In the genomic region with DNA sequence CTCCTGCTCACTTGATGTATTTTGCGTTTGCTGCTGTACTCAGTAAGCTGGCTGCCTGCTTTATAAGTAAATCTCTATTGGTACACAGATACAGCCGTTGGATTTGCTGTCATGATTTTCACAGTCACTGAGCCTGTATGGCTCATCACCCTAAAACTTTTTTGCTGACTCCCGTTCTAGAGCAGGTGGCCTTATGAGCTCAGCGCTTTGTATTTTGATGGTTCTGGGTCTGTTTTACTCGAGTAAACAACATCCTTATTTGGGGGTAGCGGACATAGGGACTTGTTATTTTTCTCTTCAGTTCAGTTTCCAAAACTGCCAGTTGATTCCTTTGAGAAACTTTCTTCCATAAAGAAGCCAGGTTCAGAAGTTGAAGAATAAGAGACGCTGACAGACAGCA, we compare ENCODE assay signal across 22 mouse cellular contexts. TPM values are rescaled to one million over a fixed set of nuclear protein-coding genes. Genes with fewer than 3 reads are reported as not detected.
"Had no signal": no experiment of that assay in that cellular context is flagged by ENCODE, and none has a peak within 500 bp of the region (broad histone marks: within the 10 kb centered on the region; RNA-seq: fewer than 3 reads in every experiment).

No protein-coding gene starts in this region.

- H3K4me1 ChIP-seq: liver, embryonic 15.5 days; lung, embryonic 15.5 days; megakaryocyte, embryonic 14.5 days; midbrain, embryonic 12.5 days; neural tube, embryonic 12.5 days; stomach, embryonic 15.5 days had no signal

- H3K9ac ChIP-seq: liver, embryonic 15.5 days; liver, postnatal 0 days; lung, embryonic 15.5 days; midbrain, embryonic 12.5 days; neural tube, embryonic 12.5 days; stomach, embryonic 15.5 days had no signal

- H3K36me3 ChIP-seq: liver, embryonic 15.5 days; lung, embryonic 15.5 days; midbrain, embryonic 12.5 days; neural tube, embryonic 12.5 days; stomach, embryonic 15.5 days had no signal

- H3K9me3 ChIP-seq: lung, embryonic 15.5 days; stomach, embryonic 15.5 days had no signal

- H3K4me3 ChIP-seq: liver, embryonic 15.5 days; lung, embryonic 15.5 days; midbrain, embryonic 12.5 days; neural tube, embryonic 12.5 days; stomach, embryonic 15.5 days had no signal

- H3K27me3 ChIP-seq: liver, embryonic 15.5 days; lung, embryonic 15.5 days; midbrain, embryonic 12.5 days; neural tube, embryonic 12.5 days; stomach, embryonic 15.5 days had no signal

- ATAC-seq: liver, postnatal 0 days; lung, postnatal 0 days; midbrain, embryonic 16.5 days had no signal

- H3K4me2 ChIP-seq: liver, embryonic 15.5 days; lung, embryonic 15.5 days; midbrain, embryonic 12.5 days; neural tube, embryonic 12.5 days; stomach, embryonic 15.5 days had no signal

- H3K27ac ChIP-seq: liver, embryonic 15.5 days; lung, embryonic 15.5 days; macrophage; midbrain, embryonic 12.5 days; neural tube, embryonic 12.5 days; stomach, embryonic 15.5 days; stomach, postnatal 0 days had no signal

- DNase-seq: liver, postnatal 0 days; lung, adult 2 months; lung, postnatal 14 days; lung, postnatal 36 days; right cerebral cortex, postnatal 14 days; thymus, postnatal 14 days; thymus, postnatal 36 days had no signal

RNA-seq across cellular contexts. Expression of gene Foxn4, which starts 47.6 kb away (rescaled TPM):
- total RNA-seq: megakaryocyte progenitor cell, adult 5-6 weeks; monocyte, adult 5-6 weeks; neutrophil, adult 5-6 weeks had no signal
- polyA plus RNA-seq: liver, embryonic 15.5 days; liver, postnatal 0 days; macrophage; neural tube, embryonic 14.5 days; spleen, adult 2 months; stomach, embryonic 15.5 days; stomach, postnatal 0 days had no signal
